Mouse (Mus musculus): ENCODE results near the gene Tuba4a.

The Tuba4a gene

GRCm38 (mm10) chr1:75212542-75212941, 7.1 kb downstream of the Tuba4a start:
- no peak for DNase-seq (ENCODE audit: low read depth, low spot score)

DNA sequence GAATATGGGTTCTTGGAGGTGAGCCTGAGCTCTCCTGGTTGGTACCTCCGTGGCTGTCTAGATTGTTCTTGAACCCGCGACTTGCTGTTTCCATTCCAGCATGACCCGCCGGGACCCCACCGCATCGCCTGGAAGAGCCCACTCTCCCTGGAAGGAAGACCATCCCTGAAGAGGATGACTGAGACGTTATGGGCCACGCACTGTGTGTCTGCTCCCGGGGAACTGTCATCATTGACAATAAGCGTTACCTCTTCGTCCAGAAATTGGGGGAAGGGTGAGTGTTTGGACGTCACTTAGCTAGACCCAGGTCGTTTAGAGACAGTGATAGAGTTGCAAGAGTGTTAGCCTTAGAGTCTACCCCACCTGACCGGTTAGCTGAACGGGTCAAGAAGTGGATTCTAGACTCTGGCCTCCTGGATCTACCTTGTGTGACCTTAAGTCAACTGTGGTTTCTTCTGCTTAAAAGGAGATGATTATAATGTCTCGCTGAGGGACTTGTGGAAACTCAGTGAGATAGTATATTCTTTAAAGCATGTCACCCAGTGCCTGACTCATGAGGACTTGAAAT, 8.4 kb downstream of the Tuba4a start:
- DNase-seq (ENCODE audit: low read depth, low spot score) = no peak

- DNase-seq (ENCODE audit: low read depth, low spot score) = peak; percentile 96
These were observed 9.3 kb downstream of the Tuba4a start, which contains the start of the genes Glb1l and Stk16 for GRCm38 (mm10) chr1:75210136-75211087. Gene Glb1l (minus strand): TSS chr1:75210813. Gene Stk16 (plus strand): TSS chr1:75210838.

DNA sequence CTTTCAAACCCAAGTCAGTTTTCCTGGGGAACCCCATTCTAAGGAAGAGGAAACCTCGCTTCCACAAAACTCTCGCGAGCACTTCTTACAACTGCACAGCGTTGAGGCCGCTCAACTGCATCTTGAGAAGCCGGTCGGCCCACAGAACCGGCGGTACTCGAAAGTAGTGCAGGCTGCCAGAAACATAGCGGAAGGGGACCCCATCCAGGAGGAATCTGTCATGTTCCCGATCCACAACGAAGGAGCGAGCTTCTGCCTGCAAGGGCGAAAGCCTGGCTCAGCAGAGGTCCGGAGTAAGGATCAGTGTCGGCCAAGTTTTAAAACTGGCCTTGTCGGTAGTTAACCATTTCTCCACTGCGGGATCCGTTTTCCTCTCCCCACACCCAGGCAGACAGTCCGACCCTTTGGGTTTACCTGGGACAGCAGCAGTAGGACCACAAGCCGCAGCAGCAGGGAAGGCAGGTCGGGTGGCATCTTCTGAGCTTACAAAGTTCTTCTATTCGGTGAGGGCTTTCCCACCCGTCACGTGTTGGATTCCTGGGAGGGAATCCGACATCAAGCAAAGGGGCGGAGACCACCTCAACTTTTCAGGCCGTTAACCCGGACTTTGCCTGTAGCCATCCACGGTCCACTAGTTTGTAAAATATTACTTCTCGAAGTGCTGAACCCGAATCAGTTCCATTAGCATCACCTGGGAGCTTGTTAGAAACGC, 10.5 kb downstream of the Tuba4a start:
- no peak for DNase-seq (ENCODE audit: low read depth, low spot score)

- no peak for DNase-seq (ENCODE audit: low read depth, low spot score)
These were observed 18.4 kb downstream of the Tuba4a start for GRCm38 (mm10) chr1:75201236-75201635.

DNA sequence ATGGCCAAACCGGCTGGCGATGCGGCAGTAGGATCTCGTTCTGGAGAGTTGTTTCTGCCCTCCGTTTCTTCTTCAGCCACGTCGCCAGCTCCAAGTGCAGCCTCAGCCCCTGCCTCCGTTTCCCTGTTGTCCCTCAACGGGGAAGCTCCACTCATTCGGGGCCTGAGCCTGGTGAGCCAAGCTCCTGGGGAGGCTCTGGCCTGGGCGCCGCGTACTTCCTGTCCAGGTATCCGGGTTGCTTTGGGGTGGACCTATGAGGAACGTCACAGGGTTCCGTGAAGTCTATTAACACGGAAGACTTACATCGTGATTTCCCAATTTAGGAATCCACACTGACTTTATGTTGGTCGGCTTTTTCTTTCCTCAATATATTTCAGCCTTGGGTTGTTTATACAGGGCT, 27.2 kb downstream of the Tuba4a start:
- DNase-seq (ENCODE audit: low read depth, low spot score) = no peak

DNA sequence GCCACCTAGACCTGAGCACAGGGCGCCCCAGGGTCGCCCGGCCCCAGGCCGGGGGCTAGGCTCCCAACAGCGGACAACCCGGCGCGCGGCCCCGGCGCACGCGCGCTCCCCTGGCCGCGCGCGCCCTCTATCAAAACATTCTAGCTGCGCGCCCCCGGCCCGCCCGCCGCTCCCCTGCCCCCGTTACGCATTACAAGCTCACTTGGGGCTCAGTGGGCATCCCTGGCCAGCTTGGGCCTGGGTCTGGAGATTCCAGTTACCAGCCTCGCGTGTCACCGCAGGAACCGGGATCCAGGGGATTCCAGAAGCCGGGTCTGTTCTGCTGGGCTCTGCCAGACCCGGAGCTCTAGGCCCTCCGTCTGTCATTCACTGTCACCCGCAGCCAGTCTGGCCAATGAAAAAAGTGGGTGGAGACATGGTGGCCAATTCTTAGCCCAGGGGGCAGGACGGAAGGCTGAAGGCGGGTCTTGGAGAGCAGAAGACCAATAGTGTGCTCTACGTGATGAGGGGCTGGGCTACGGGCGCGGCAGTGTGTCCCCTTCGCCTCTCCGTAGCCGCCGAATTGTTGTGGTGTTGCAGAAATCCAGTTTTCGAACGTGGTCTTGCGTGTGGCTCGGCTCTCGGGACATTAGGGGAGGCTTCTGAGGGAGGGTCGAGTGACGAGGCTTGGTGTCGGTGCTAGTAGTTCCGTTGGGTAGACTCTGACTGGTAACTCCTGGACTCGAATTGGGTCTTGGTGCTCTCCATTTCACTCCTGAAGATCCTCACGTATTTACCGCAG, 27.9 kb downstream of the Tuba4a start, which contains the start of the genes Ankzf1 and Atg9a:
Gene Ankzf1 (plus strand): TSS at position 530 of the 781 bp plus-strand sequence.
Gene Atg9a (minus strand): TSS at position 575 of the 781 bp plus-strand sequence.
- DNase-seq (ENCODE audit: low read depth, low spot score) = peak; percentile 96

DNA sequence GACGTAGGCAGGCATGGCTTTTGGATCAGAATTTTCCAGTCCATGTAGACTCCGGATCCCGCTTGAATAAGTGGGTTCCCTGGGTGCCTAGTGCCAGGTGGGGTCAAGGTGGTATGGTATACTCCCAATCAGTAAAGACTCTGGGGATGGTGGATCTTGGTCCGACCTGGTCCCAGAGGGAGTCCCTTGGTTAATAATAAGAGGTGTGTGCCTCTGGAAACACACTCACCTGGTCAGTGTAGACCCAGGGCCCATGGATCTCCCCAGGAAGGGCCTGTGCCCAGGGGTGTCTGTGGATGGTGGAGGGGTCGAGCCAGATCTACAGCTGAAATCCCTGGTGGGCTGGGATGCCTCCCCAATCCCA, 28.4 kb downstream of the Tuba4a start:
- DNase-seq (ENCODE audit: low read depth, low spot score) = no peak

DNA sequence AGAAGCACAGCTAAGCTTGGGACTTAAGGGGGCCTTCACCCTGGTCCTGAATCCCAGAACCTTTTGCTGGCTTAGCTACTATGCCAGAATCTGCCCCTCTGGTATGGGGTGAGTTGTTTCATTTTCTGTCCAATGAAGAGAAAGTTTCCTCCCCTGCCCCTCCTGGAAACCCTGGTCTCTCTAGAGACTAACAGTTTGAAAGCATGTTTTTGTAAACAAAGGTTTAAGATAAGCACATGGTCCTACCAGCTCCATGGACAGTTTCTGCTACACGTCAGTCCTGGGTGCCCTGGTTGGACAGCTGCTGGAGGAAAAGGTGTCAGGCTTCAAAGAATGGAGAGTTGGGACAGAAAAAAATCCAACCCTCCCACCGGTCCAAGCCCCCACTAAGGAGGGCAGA, 29.1 kb downstream of the Tuba4a start:
- no peak for DNase-seq (ENCODE audit: low read depth, low spot score)

GRCm38 (mm10) chr1:75187914-75188483, 31.7 kb downstream of the Tuba4a start:
- DNase-seq (ENCODE audit: low read depth, low spot score) = no peak

DNA sequence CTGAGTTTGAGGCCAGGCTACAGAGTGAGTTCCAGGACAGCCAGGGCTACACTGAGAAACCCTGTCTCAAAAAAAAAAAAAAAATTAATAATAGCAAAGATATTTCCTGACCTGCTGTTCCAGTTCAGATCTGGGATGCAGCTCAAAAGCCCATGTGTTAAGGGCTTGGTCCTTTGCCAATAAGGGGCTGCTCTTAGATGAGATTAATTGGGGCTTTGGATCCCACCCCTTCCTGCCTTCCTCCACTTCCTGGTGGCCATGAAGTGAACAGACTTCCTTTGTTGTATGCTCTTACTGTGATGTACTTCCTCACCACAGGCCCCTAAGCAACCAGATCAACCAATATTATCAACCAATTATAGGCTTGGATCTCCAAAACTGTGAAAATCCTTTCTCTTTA, 32.5 kb downstream of the Tuba4a start:
- no peak for DNase-seq (ENCODE audit: low read depth, low spot score)

- no peak for DNase-seq (ENCODE audit: low read depth, low spot score)
These were observed 34.2 kb downstream of the Tuba4a start for GRCm38 (mm10) chr1:75185495-75185894.

- DNase-seq (ENCODE audit: low read depth, low spot score) = no peak
These were observed 37.5 kb downstream of the Tuba4a start for GRCm38 (mm10) chr1:75182160-75182559.

- DNase-seq (ENCODE audit: low read depth, low spot score) = no peak
These were observed 38.2 kb downstream of the Tuba4a start for GRCm38 (mm10) chr1:75181377-75181870.

DNA sequence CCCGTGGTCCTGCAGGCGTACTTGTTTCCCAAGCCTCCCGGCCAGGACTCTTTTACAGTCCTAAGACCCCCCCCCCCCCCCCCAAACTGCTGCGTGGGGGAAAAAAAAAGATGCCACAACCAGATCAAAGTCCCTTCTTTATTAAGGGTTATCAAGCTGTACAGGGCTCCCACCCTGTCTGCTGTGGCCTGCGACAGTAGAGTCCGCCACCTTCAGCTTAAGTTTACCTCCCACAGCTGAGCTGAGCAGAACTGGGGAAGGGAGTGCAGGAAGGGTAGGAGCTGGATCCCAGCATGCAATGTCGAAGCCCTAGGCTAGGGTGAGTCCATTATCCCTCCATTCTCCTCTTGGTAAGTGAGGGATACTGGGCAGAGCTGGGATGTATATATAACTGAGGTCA, 38.9 kb downstream of the Tuba4a start:
- no peak for DNase-seq (ENCODE audit: low read depth, low spot score)

GRCm38 (mm10) chr1:75180105-75180590, 39.5 kb downstream of the Tuba4a start, which contains the start of gene Abcb6:
Gene Abcb6 (minus strand): TSS chr1:75180392.
- DNase-seq (ENCODE audit: low read depth, low spot score) = peak; percentile 80

DNA sequence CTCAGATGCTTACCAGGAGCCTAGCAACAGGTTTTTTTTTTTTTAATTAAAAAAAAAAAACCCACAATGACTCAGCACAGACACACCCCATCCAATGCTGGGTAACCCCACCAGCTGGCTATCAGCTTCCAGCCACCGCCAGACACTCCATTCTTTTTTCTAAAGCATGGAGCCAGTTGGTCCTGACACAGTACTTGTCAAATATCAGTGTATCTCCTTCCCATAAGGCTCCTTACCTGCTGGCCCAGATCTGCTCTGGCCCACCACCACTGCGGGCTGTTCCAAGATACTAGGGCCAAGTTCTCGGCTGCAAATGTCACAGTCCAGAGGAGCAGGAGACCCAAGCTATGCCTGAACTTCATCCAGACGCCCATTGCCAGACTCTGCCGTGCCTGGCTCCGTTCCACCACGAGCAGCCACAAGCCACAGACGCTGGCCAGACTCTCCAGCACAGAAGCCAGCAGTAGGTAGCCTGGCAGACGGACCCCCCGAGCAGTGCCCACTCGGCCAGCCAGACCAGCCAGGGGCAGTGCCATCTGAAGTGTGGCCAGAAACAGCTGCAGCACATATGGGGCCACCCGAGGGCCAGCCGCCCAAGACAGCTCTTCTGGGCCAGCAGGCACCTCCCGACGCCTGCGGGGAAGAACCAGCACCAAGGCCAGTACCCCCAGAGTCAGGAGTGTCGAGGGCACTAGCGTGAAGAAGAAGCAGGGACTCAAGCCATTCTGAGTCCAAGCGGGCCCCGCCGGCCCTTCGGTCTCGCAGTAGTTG, 40.1 kb downstream of the Tuba4a start:
- peak; percentile 38 for DNase-seq (ENCODE audit: low read depth, low spot score)

GRCm38 (mm10) chr1:75168472-75169464, 50.9 kb downstream of the Tuba4a start, which contains the start of gene Zfand2b:
Gene Zfand2b (plus strand): TSS chr1:75168646.
- peak; percentile 92 for DNase-seq (ENCODE audit: low read depth, low spot score)
